Mouse (Mus musculus) lung, postnatal 0 days (tissue): ENCODE data around the gene Usp3.

Experiments
- CTCF ChIP-seq: IDR thresholded peaks from 2 replicates; pipeline ENCODE4 v1.5.1; 2016; ENCODE audit warnings: antibody characterized with exemption, mild to moderate bottlenecking
- EP300 ChIP-seq: IDR thresholded peaks from 2 replicates; pipeline ENCODE4 v1.6.1; 2016; ENCODE audit warnings: antibody characterized with exemption, mild to moderate bottlenecking, control low read depth

DNA sequence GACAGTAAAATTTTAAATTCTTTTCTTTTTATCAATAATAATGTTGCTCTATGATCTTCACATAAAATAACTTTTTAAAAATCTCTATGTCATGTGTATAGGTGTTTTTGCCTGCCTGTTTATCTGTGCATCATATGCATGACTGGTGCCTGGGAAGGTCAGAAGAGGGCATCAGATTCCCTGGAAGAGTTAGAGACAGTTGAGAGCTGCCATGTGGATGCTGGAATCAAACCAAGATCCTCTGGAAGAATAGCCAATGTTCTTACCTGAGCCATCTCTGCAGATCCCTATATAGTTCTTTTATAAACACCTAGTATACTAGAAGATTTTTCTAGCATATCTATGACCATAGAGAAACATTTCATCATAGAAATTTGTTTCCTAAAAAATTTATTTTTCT lies 8.8 kb downstream of the Usp3 start:
- no peak for TF ChIP-seq CTCF
- no peak for TF ChIP-seq EP300
